Mouse (Mus musculus) embryo, embryonic 11 days (tissue): ENCODE measurements around the gene Nfasc.

ENCODE experiments used
- DNase-seq: peaks from one replicate; pipeline ENCODE4 v3.0.0-alpha.2; 2015

Gene Nfasc

GRCm38 (mm10) chr1:132540701-132541100 is 200.9 kb downstream of the Nfasc start:
- no peak for DNase-seq

- no peak for DNase-seq
These were observed 203.9 kb downstream of the Nfasc start for GRCm38 (mm10) chr1:132537736-132538135.

DNA sequence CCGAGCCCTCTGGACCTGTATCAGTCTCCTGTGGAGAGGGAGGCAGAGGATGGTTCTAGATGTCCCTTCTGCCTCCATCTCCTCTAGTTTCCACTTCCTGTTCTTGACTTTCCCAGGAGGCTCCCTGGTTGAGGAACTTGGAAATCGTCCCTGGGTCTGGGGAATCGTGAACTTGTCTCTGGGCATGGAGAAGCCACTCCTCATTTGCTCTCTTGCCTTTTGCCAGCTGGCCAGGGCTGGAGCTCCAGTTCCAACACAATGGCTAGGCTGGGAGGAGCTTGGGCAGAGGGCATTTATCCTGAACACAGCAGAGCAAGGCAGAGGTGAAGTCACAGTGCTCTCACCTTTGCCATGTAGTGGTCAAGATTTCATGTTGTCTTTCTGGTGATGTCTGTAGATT is 205.2 kb downstream of the Nfasc start:
- DNase-seq = no peak

GRCm38 (mm10) chr1:132535541-132535940 is 206.1 kb downstream of the Nfasc start:
- no peak for DNase-seq

- DNase-seq = peak; percentile 20
These were observed 207.8 kb downstream of the Nfasc start for GRCm38 (mm10) chr1:132533840-132534239.

DNA sequence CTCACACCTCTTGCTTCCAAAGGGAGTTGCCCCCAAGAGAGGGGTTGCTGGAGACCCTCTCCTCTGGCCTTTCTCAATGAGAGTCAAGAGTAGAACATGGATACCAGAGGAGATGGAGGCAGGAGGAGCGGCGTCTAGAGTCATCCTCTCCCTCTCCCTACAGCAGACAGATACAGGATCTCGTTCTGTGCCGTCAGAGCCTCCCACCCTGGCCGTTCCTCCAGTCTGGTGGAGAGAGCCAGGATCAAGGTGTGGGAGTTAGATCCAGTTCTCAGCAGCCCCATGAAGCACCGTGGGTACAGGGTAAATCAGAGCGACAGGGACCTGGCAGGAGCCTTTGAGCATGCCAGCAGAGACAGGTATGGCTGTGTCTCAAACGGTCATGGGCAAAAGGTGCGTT is 209.1 kb downstream of the Nfasc start:
- DNase-seq = no peak

DNA sequence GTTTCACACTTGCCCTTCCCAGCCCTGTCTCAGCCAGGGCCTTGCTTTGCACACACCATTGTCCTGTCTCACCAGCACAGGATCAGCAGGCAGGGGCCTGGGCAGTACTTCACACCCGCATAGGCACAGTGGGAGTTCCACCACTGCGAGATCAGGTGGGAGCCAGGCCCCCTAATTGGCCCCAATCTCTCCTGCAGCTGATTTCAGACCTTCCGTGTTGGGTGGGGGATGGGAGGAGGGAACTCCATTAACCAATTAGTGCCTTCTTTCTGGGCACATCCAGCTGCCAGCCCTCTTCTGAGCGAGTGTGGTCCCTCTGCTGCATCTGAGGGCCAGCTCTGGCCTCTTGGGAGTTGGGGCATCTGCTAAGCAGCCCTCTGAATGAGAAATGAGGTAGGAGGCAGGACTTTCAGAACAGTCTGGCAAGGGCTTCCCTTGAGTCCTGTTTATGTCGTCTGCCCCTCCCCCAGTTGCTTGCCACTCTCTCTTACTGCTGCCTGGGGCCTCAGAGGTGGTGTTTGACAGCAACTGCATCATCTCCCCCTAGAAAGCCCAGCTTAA is 210.9 kb downstream of the Nfasc start:
- DNase-seq = peak; percentile 70

DNA sequence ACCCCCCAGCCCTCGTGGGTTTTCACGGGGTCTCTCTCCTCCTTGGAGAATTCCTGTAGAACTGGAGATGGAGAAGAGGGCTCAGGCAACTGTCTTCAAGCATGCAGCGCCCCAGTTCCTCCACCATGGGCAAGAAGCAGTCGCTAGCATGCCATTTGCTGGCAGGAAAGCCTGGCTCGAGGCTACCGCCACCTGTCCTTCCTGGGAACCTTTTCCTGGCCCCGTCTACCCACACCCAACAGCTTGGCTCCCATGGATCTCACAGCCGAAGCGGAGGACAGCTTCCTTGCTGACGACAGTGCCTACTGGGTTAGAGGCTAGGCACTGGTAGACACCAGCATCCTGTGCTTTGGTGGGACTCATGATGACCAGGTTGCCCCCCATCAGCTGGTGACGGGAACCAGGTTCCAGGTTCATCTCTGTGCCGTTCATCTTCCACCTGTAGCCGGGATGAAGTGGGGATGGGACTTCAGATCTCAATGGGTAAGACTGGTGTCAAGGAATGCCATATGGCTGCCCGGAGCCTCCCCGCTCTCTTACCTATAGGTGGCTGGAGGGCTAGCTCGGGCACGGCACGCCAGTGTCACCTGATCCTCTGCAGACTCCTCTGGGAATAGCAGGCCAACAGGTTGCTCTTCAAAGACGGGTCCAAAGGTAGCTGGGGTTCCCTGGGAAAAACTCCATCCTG is 212.8 kb downstream of the Nfasc start:
- no peak for DNase-seq

DNA sequence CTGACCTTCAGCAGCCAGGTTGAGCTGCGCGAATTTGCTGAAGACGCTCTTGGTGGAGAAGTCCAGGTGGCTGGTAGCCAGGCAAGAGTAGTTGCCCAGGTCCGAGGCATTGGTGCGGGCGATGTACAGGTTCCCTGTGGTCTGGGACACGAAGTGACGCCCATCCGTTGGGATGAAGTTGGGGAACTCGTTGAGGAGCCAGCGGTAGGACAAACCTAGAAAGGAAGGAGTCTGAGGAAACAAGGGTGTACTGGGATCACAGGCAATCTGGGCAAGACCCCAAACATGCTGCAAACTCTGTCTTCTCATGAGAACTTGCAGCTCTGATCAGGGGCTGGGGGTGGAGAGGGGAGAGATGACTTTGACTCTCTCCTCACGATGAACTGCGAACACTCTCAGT is 213.5 kb downstream of the Nfasc start:
- no peak for DNase-seq

- DNase-seq = peak; percentile 83
These were observed 215.8 kb downstream of the Nfasc start for GRCm38 (mm10) chr1:132525832-132526231.

DNA sequence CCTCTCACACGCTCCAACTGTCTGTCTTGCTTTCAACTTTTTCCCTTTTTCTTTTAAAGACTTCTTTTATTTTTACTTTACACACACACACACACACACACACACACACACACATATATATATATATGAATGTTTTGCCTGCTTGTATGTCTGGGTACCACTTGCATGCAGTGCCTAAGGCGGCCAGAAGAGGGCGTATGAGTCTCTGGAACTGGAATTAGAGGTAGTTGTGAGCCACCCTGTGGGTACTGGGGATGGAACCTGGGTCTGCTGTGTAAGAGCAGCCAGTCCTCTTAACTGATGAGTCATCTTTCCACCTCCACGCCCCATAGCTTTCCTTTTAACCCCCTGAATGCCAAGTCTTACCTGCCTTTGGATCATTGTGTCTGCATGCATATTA is 217.7 kb downstream of the Nfasc start:
- DNase-seq = peak; percentile 34

DNA sequence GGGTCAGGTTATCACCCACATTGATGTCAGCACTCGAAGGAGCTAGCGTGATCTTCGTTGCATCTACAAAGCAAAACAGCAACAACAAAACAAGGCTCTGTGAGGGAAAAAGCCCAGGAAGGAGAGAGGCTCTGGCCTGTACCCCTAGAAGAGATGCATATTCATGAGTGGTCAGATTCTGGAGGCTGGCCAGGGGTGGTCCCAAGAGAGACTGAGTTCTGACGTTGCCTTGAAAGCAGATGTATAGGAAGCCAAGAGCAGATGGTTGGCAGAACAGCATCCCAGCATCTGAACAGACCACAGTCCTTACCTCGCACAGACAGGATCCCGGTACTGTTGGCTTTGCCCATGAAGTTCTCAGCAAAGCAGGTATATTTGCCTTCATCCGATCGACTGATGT is 218.5 kb downstream of the Nfasc start:
- no peak for DNase-seq

GRCm38 (mm10) chr1:132520764-132521163 is 220.8 kb downstream of the Nfasc start:
- peak; percentile 74 for DNase-seq

GRCm38 (mm10) chr1:132519734-132520133 is 221.9 kb downstream of the Nfasc start:
- DNase-seq = no peak

- DNase-seq = no peak
These were observed 223.0 kb downstream of the Nfasc start for GRCm38 (mm10) chr1:132518621-132519020.

- DNase-seq = no peak
These were observed 224.8 kb downstream of the Nfasc start for GRCm38 (mm10) chr1:132516776-132517175.

- no peak for DNase-seq
These were observed 226.3 kb downstream of the Nfasc start for GRCm38 (mm10) chr1:132515339-132515738.
